Mouse (Mus musculus) embryonic facial prominence, embryonic 14.5 days (tissue): ENCODE measurements at regions not wholly inside any gene's neighbourhood (a gene's known extent, or its start where the extent isn't known, plus 50 kb on each side); places are given as distances from the start of the nearest gene placed in this dataset.

Experiments used
- ATAC-seq: fragments of 200-750 bp; cut with Nextera tagmentation; 2 replicates; pipeline ENCODE4 v1.8.0; 2017; ENCODE audit warnings: low read depth, moderate number of reproducible peaks, moderate TSS enrichment
- DNase-seq: peaks from one replicate; pipeline ENCODE4 v3.0.0-alpha.2; 2015; ENCODE audit warnings: low spot score
- H3K27ac ChIP-seq: fragments of 300-500 bp; sonication (generic); replicated peaks from 2 replicates; pipeline ENCODE4 v1.5.1; 2014; ENCODE audit warnings: low read depth, mild to moderate bottlenecking, low read length, moderate library complexity
- H3K27me3 ChIP-seq: fragments of 300-500 bp; sonication (generic); replicated peaks from 2 replicates; pipeline ENCODE4 v1.6.1; 2014; ENCODE audit warnings: low read length; ENCODE audit not compliant: control insufficient read depth, insufficient read depth
- H3K36me3 ChIP-seq: fragments of 300-500 bp; sonication (generic); 2 replicates; pipeline ENCODE4 v1.6.1; 2014; ENCODE audit warnings: low read length, mixed read lengths; ENCODE audit not compliant: control insufficient read depth, insufficient read depth
- H3K4me1 ChIP-seq: fragments of 300-500 bp; sonication (generic); 2 replicates; pipeline ENCODE4 v1.6.1; 2014; ENCODE audit warnings: antibody characterized with exemption, low read length; ENCODE audit not compliant: control insufficient read depth, insufficient read depth
- H3K4me2 ChIP-seq: fragments of 300-500 bp; sonication (generic); 2 replicates; pipeline ENCODE4 v1.6.1; 2014; ENCODE audit warnings: low read depth, mild to moderate bottlenecking, low read length, moderate library complexity, mixed read lengths
- H3K4me3 ChIP-seq: fragments of 300-500 bp; sonication (generic); 2 replicates; pipeline ENCODE4 v1.5.1; 2014; ENCODE audit warnings: low read depth, mild to moderate bottlenecking, low read length
- H3K9ac ChIP-seq: fragments of 300-500 bp; sonication (generic); 2 replicates; pipeline ENCODE4 v1.6.1; 2014; ENCODE audit warnings: low read depth, mild to moderate bottlenecking, low read length, moderate library complexity, mixed read lengths
- H3K9me3 ChIP-seq: fragments of 300-500 bp; sonication (generic); 2 replicates; pipeline ENCODE4 v1.6.1; 2016; ENCODE audit warnings: low read length; ENCODE audit not compliant: control insufficient read depth
- WGBS: fragments of 180-500 bp; shearing (Covaris S2); extraction: QIAGEN DNeasy Blood & Tissue Kit; methylation state at CpG from one replicate; pipeline ENCODE4 v1.1.7; 2014; 5-methylcytosine and 5-hydroxymethylcytosine counted together

- H3K4me3 ChIP-seq, result no peak overlapping the region
- DNase-seq (no peak), ATAC-seq (no peak)
- no peak overlapping the region for H3K4me2 ChIP-seq
- no peak overlapping the region for H3K9ac ChIP-seq
- H3K4me1 ChIP-seq, result 0 out of 2 replicates have a peak, but pooled peaks cover 10% of the 10 kb centered on the region
- WGBS, result 78% methylated on average over 4 of the region's 4 CpGs
- no peaks in the 10 kb centered on the region for H3K27me3 ChIP-seq
- H3K9me3 ChIP-seq, result no peaks in the 10 kb centered on the region
- H3K27ac ChIP-seq, result no peak overlapping the region
- H3K36me3 ChIP-seq, result no peaks in the 10 kb centered on the region
Observed at GRCm38 (mm10) chr8:35944461-35944860, 178.9 kb downstream of the Gm19410 start.

GRCm38 (mm10) chr8:35946539-35946940 lies 180.9 kb downstream of the Gm19410 start:
- Histone ChIP-seq H3K4me3 (no peak overlapping the region), H3K9me3 (no peaks in the 10 kb centered on the region), H3K4me2 (no peak overlapping the region), H3K9ac (no peak overlapping the region), H3K4me1 (0 out of 2 replicates have a peak, but pooled peaks cover 12% of the 10 kb centered on the region), H3K27ac (no peak overlapping the region), H3K27me3 (no peaks in the 10 kb centered on the region), H3K36me3 (no peaks in the 10 kb centered on the region)
- WGBS, result 36% methylated on average over 1 of the region's 1 CpGs
- ATAC-seq (peak; percentile 45), DNase-seq (peak; percentile 84)

- Histone ChIP-seq H3K4me3 (no peak overlapping the region), H3K27me3 (no peaks in the 10 kb centered on the region), H3K27ac (no peak overlapping the region), H3K4me1 (0 out of 2 replicates have a peak, but pooled peaks cover 12% of the 10 kb centered on the region), H3K9me3 (no peaks in the 10 kb centered on the region), H3K9ac (no peak overlapping the region), H3K36me3 (no peaks in the 10 kb centered on the region), H3K4me2 (no peak overlapping the region)
- no peak for DNase-seq
- ATAC-seq, result no peak
- 75% methylated on average over 2 of the region's 2 CpGs for WGBS
Observed at GRCm38 (mm10) chr8:35948146-35948545, 182.6 kb downstream of the Gm19410 start.

GRCm38 (mm10) chr8:35948751-35949183 lies 183.2 kb downstream of the Gm19410 start:
- WGBS, result 25% methylated on average over 9 of the region's 9 CpGs
- DNase-seq, result peak; percentile 85
- peak; percentile 86 for ATAC-seq
- H3K4me1 ChIP-seq, result 0 out of 2 replicates have a peak, but pooled peaks cover 12% of the 10 kb centered on the region
- no peaks in the 10 kb centered on the region for H3K9me3 ChIP-seq
- no peak overlapping the region for H3K4me3 ChIP-seq
- H3K36me3 ChIP-seq, result no peaks in the 10 kb centered on the region
- H3K9ac ChIP-seq, result no peak overlapping the region
- H3K4me2 ChIP-seq, result no peak overlapping the region
- H3K27ac ChIP-seq, result no peak overlapping the region
- no peaks in the 10 kb centered on the region for H3K27me3 ChIP-seq

GRCm38 (mm10) chr8:35955506-35955905 lies 189.9 kb downstream of the Gm19410 start:
- Histone ChIP-seq H3K36me3 (no peaks in the 10 kb centered on the region), H3K9ac (no peak overlapping the region), H3K9me3 (no peaks in the 10 kb centered on the region), H3K4me2 (no peak overlapping the region), H3K27ac (no peak overlapping the region), H3K27me3 (no peaks in the 10 kb centered on the region), H3K4me1 (peaks cover 8% of the 10 kb centered on the region; the same call in 1 of the 2 replicates), H3K4me3 (no peak overlapping the region)
- DNase-seq (no peak), ATAC-seq (no peak)
- WGBS, result 87% methylated on average over 2 of the region's 2 CpGs

- Histone ChIP-seq H3K36me3 (no peaks in the 10 kb centered on the region), H3K27me3 (no peaks in the 10 kb centered on the region), H3K27ac (no peak overlapping the region), H3K9me3 (no peaks in the 10 kb centered on the region), H3K9ac (no peak overlapping the region), H3K4me3 (no peak overlapping the region), H3K4me2 (no peak overlapping the region), H3K4me1 (peaks cover 8% of the 10 kb centered on the region; the same call in 1 of the 2 replicates)
- no peak for ATAC-seq
- DNase-seq, result no peak
- WGBS, result 47% methylated on average over 2 of the region's 2 CpGs
Observed at GRCm38 (mm10) chr8:35956319-35956718, 190.7 kb downstream of the Gm19410 start.

GRCm38 (mm10) chr8:35959201-35959600 lies 193.6 kb downstream of the Gm19410 start:
- Histone ChIP-seq H3K4me1 (peaks cover 8% of the 10 kb centered on the region; the same call in 1 of the 2 replicates), H3K4me3 (no peak overlapping the region), H3K36me3 (no peaks in the 10 kb centered on the region), H3K4me2 (no peak overlapping the region), H3K27ac (no peak overlapping the region), H3K27me3 (no peaks in the 10 kb centered on the region), H3K9me3 (no peaks in the 10 kb centered on the region), H3K9ac (no peak overlapping the region)
- WGBS, result 37% methylated on average over 4 of the region's 4 CpGs
- ATAC-seq, result no peak
- no peak for DNase-seq

- Histone ChIP-seq H3K36me3 (no peaks in the 10 kb centered on the region), H3K9ac (no peak overlapping the region), H3K4me1 (peaks cover 14% of the 10 kb centered on the region), H3K27ac (no peak overlapping the region), H3K4me2 (no peak overlapping the region), H3K9me3 (no peaks in the 10 kb centered on the region), H3K27me3 (no peaks in the 10 kb centered on the region), H3K4me3 (no peak overlapping the region)
- DNase-seq (no peak), ATAC-seq (no peak)
- 69% methylated on average over 9 of the region's 9 CpGs for WGBS
Observed at GRCm38 (mm10) chr8:35960867-35961614, 195.5 kb downstream of the Gm19410 start.
